Mouse (Mus musculus) MEL (cell line): Measurements from ENCODE around the gene Mss51. TPM values are rescaled to one million over a fixed set of nuclear protein-coding genes. Genes with fewer than 3 reads are reported as not detected.
A peak's percentile ranks its signal among the peaks of the same experiment; 100 is the strongest.

ENCODE experiments used
- DNase-seq: peaks from one replicate; pipeline ENCODE4 v3.0.0; 2011; ENCODE audit warnings: low read depth, low spot score
- H3K27ac ChIP-seq: 2 replicates; pipeline ENCODE4 v1.5.1; 2012; ENCODE audit warnings: low read depth, mild to moderate bottlenecking, control low read depth, low read length, moderate library complexity; ENCODE audit not compliant: control insufficient read depth
- H3K27me3 ChIP-seq, 2 experiments: fragments of 150-350 bp in 1 of 2; sonication (generic) in 1 of 2; 2 replicates each; pipeline ENCODE4 v1.6.1; 2012; ENCODE audit warnings: low read length in 2 of 2, mild to moderate bottlenecking in 2 of 2, improper control_type of control experiment in 1 of 2, moderate library complexity in 1 of 2; ENCODE audit not compliant: insufficient read depth in 2 of 2, control insufficient read depth in 1 of 2
- H3K36me3 ChIP-seq, 2 experiments: 2 replicates each; pipeline ENCODE4 v1.6.1; 2012 to 2014; ENCODE audit warnings: low read length in 2 of 2, improper control_type of control experiment in 1 of 2, inconsistent platforms in 1 of 2, mild to moderate bottlenecking in 1 of 2; ENCODE audit not compliant: insufficient read depth in 2 of 2, control insufficient read depth in 1 of 2
- H3K4me1 ChIP-seq, 2 experiments: fragments of 150-350 bp in 1 of 2; sonication (generic) in 1 of 2; 2 replicates each; pipeline ENCODE4 v1.6.1; 2012; ENCODE audit warnings: low read length in 2 of 2, improper control_type of control experiment in 1 of 2, mild to moderate bottlenecking in 1 of 2; ENCODE audit not compliant: insufficient read depth in 2 of 2, control insufficient read depth in 1 of 2
- H3K4me3 ChIP-seq, 2 experiments: fragments of 150-350 bp in 1 of 2; sonication (generic) in 1 of 2; 2 replicates each; pipeline ENCODE4 v1.5.1; 2012; ENCODE audit warnings: low read depth in 2 of 2, low read length in 2 of 2, mild to moderate bottlenecking in 2 of 2, moderate library complexity in 2 of 2, control low read depth in 1 of 2, improper control_type of control experiment in 1 of 2; ENCODE audit not compliant: control insufficient read depth in 1 of 2, insufficient read depth in 1 of 2
- H3K79me2 ChIP-seq: 2 replicates; pipeline ENCODE4 v1.6.1; 2012; ENCODE audit warnings: mild to moderate bottlenecking, low read length, moderate library complexity; ENCODE audit not compliant: control insufficient read depth, poor library complexity, insufficient read depth
- H3K9ac ChIP-seq: 2 replicates; pipeline ENCODE4 v1.6.1; 2012; ENCODE audit warnings: low read depth, mild to moderate bottlenecking, control low read depth, low read length, moderate library complexity; ENCODE audit not compliant: control insufficient read depth, poor library complexity, severe bottlenecking
- H3K9me3 ChIP-seq: fragments of 150-350 bp; sonication (generic); replicated peaks from 2 replicates; pipeline ENCODE4 v1.6.1; 2012; ENCODE audit warnings: mild to moderate bottlenecking, low read length, improper control_type of control experiment, moderate library complexity; ENCODE audit not compliant: insufficient read depth
- BHLHE40 ChIP-seq: IDR thresholded peaks from 2 replicates; pipeline ENCODE4 v1.6.1; 2012; ENCODE audit warnings: low read depth, mild to moderate bottlenecking, inconsistent platforms, low read length, improper control_type of control experiment, borderline replicate concordance
- CHD1 ChIP-seq: IDR thresholded peaks from 2 replicates; pipeline ENCODE4 v1.6.1; 2012; ENCODE audit warnings: low read depth, mild to moderate bottlenecking, inconsistent platforms, low read length, improper control_type of control experiment
- CHD2 ChIP-seq: IDR thresholded peaks from 2 replicates; pipeline ENCODE4 v1.6.1; 2011; ENCODE audit warnings: low read length, improper control_type of control experiment
- EP300 ChIP-seq, 2 experiments: IDR thresholded peaks; 2 replicates each; pipeline ENCODE4 v1.6.1; 2011; ENCODE audit warnings: improper control_type of control experiment in 2 of 2, low read length in 2 of 2, low read depth in 1 of 2, mild to moderate bottlenecking in 1 of 2
- ETS1 ChIP-seq: IDR thresholded peaks from 2 replicates; pipeline ENCODE4 v1.6.1; 2012; ENCODE audit warnings: low read depth, mild to moderate bottlenecking, inconsistent platforms, low read length, improper control_type of control experiment, moderate library complexity
- GABPA ChIP-seq: IDR thresholded peaks from 2 replicates; pipeline ENCODE4 v1.6.1; 2012; ENCODE audit warnings: low read depth, mild to moderate bottlenecking, inconsistent platforms, low read length, improper control_type of control experiment, moderate library complexity
- GATA1 ChIP-seq: IDR thresholded peaks from 2 replicates; pipeline ENCODE4 v1.6.1; 2011; ENCODE audit warnings: low read depth, low read length, improper control_type of control experiment
- HCFC1 ChIP-seq: IDR thresholded peaks from 2 replicates; pipeline ENCODE4 v1.6.1; 2012; ENCODE audit warnings: low read depth, mild to moderate bottlenecking, inconsistent platforms, low read length, improper control_type of control experiment, moderate library complexity
- JUND ChIP-seq: IDR thresholded peaks from 2 replicates; pipeline ENCODE4 v1.6.1; 2011; ENCODE audit warnings: low read depth, mild to moderate bottlenecking, improper control_type of control experiment, low read length
- KAT2A ChIP-seq: conservative IDR thresholded peaks from 2 replicates; pipeline ENCODE4 v1.6.1; 2012; ENCODE audit warnings: low read depth, low read length, improper control_type of control experiment, inconsistent platforms
- MAFK ChIP-seq: IDR thresholded peaks from 2 replicates; pipeline ENCODE4 v1.6.1; 2011; ENCODE audit warnings: low read depth, mild to moderate bottlenecking, low read length, improper control_type of control experiment, borderline replicate concordance
- MXI1 ChIP-seq: IDR thresholded peaks from 2 replicates; pipeline ENCODE4 v1.6.1; 2011; ENCODE audit warnings: mild to moderate bottlenecking, low read depth, low read length, improper control_type of control experiment
- NRF1 ChIP-seq: IDR thresholded peaks from 2 replicates; pipeline ENCODE4 v1.6.1; 2014; ENCODE audit warnings: low read depth, mild to moderate bottlenecking, inconsistent platforms, low read length, improper control_type of control experiment, moderate library complexity; ENCODE audit not compliant: poor library complexity, insufficient read depth, severe bottlenecking
- POLR2AphosphoS2 ChIP-seq: IDR thresholded peaks from 2 replicates; pipeline ENCODE4 v1.6.1; 2011; ENCODE audit warnings: low read length, improper control_type of control experiment
- POLR2AphosphoS5 ChIP-seq: IDR thresholded peaks from 2 replicates; pipeline ENCODE4 v1.6.1; 2012; ENCODE audit warnings: low read depth, borderline replicate concordance, mild to moderate bottlenecking, inconsistent platforms, low read length, moderate library complexity, mixed read lengths
- RCOR1 ChIP-seq: IDR thresholded peaks from 2 replicates; pipeline ENCODE4 v1.6.1; 2012; ENCODE audit warnings: low read depth, mild to moderate bottlenecking, inconsistent platforms, low read length, improper control_type of control experiment
- SIN3A ChIP-seq: IDR thresholded peaks from 2 replicates; pipeline ENCODE4 v1.6.1; 2012; ENCODE audit warnings: low read length, improper control_type of control experiment, inconsistent platforms
- TAL1 ChIP-seq: IDR thresholded peaks from 2 replicates; pipeline ENCODE4 v1.6.1; 2012; ENCODE audit warnings: mild to moderate bottlenecking, inconsistent platforms, low read length, moderate library complexity, mixed read lengths
- TBP ChIP-seq: IDR thresholded peaks from 2 replicates; pipeline ENCODE4 v1.8.0; 2011; ENCODE audit warnings: low read depth, low read length, improper control_type of control experiment
- TCF12 ChIP-seq: IDR thresholded peaks from 2 replicates; pipeline ENCODE4 v1.6.1; 2014; ENCODE audit warnings: low read depth, mild to moderate bottlenecking, inconsistent platforms, low read length, improper control_type of control experiment, moderate library complexity
- UBTF ChIP-seq: IDR thresholded peaks from 2 replicates; pipeline ENCODE4 v1.6.1; 2012; ENCODE audit warnings: low read depth, mild to moderate bottlenecking, inconsistent platforms, low read length, improper control_type of control experiment, moderate library complexity, borderline replicate concordance; ENCODE audit not compliant: insufficient read depth
- USF1 ChIP-seq: IDR thresholded peaks from 2 replicates; pipeline ENCODE4 v1.6.1; 2014; ENCODE audit warnings: low read depth, mild to moderate bottlenecking, inconsistent platforms, low read length, improper control_type of control experiment, moderate library complexity
- USF2 ChIP-seq, 2 experiments: IDR thresholded peaks; 2 replicates each; pipeline ENCODE4 v1.6.1; 2011 to 2012; ENCODE audit warnings: improper control_type of control experiment in 2 of 2, low read length in 2 of 2, borderline replicate concordance in 1 of 2, inconsistent platforms in 1 of 2, low read depth in 1 of 2, mild to moderate bottlenecking in 1 of 2; ENCODE audit not compliant: insufficient read depth in 1 of 2
- ZKSCAN1 ChIP-seq: IDR thresholded peaks from 2 replicates; pipeline ENCODE4 v1.6.1; 2012; ENCODE audit warnings: low read depth, mild to moderate bottlenecking, inconsistent platforms, low read length, improper control_type of control experiment, moderate library complexity
- ZMIZ1 ChIP-seq: IDR thresholded peaks from 2 replicates; pipeline ENCODE4 v1.6.1; 2012; ENCODE audit warnings: low read depth, mild to moderate bottlenecking, inconsistent platforms, low read length, improper control_type of control experiment, moderate library complexity
- ZNF384 ChIP-seq: IDR thresholded peaks from 2 replicates; pipeline ENCODE4 v1.6.1; 2012; ENCODE audit warnings: low read depth, mild to moderate bottlenecking, inconsistent platforms, low read length, improper control_type of control experiment
- polyA plus RNA-seq, 2 experiments: library from polyadenylated mRNA; stranded (reverse) in 1 of 2; unstranded in 1 of 2; fragments of >175 nt in 1 of 2; fragments of >200 nt in 1 of 2; gene quantifications; 2 replicates each; pipeline versions ENCODE4 v1.2.1 to v1.2.4; 2012; ENCODE audit warnings: low replicate concordance in 2 of 2, low read depth in 1 of 2; ENCODE audit not compliant: insufficient read length in 2 of 2, insufficient read depth in 1 of 2, missing spikeins in 1 of 2
- total RNA-seq: library from RNA; depleted of rRNA; stranded (reverse); fragments of 300-350 nt; gene quantifications from 2 replicates; pipeline ENCODE4 v1.2.3, GENCODE M21; 2012

Gene Mss51
- total and polyA plus RNA-seq, 3 experiments, result 0.62 to 1.1 TPM; not detected in 1

DNA sequence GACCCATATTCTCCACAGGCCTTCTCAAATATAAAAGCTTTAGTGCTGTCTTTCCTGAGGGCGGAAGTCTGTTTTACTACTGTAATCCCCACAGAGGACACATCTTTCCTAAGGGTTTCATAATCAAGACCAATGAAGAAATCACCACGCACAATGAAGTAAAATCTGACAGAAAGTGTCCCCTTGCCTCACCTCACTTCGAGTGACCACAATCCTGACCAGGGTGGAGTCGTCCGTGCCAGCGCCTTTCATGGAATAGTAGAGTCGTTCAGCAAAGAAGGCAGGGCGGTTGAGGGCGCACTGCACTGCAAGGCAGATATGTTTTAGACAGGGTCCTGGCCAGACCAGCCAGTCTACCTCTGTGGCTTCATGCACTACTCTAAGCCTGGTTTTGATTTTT lies 38.3 kb downstream of the Mss51 start:
- no peak for TF ChIP-seq GABPA
- TF ChIP-seq ZKSCAN1, result no peak
- TF ChIP-seq CHD2, result no peak
- TF ChIP-seq JUND, result no peak
- TF ChIP-seq TAL1, result no peak
- no peak for TF ChIP-seq EP300 (IDR thresholded peaks at IDR 0.05; ENCODE audit: low read depth in 1 of 2, low read length in 2 of 2)
- no peak for TF ChIP-seq NRF1
- no peak for TF ChIP-seq ETS1
- TF ChIP-seq RCOR1, result no peak
- TF ChIP-seq TBP, result no peak
- no peak for TF ChIP-seq POLR2AphosphoS5
- no peak for TF ChIP-seq SIN3A
- no peak for TF ChIP-seq HCFC1
- no peak for TF ChIP-seq USF2 (IDR thresholded peaks at IDR 0.05; ENCODE audit: borderline replicate concordance in 1 of 2, insufficient read depth in 1 of 2, low read depth in 1 of 2, low read length in 2 of 2)
- no peak overlapping the region for H3K27ac ChIP-seq
- H3K79me2 ChIP-seq, result no peaks in the 10 kb centered on the region; the same call in 1 of the 2 replicates
- no peak overlapping the region for H3K4me3 ChIP-seq
- DNase-seq, result no peak
- H3K9ac ChIP-seq, result no peak overlapping the region
- peaks cover 0 to 17% of the 10 kb centered on the region in 2 experiments; a peak in 2 of 4 replicates for H3K36me3 ChIP-seq
- H3K9me3 ChIP-seq, result no peaks in the 10 kb centered on the region
- H3K27me3 ChIP-seq, result no peaks in the 10 kb centered on the region
- no peaks in the 10 kb centered on the region for H3K4me1 ChIP-seq

DNA sequence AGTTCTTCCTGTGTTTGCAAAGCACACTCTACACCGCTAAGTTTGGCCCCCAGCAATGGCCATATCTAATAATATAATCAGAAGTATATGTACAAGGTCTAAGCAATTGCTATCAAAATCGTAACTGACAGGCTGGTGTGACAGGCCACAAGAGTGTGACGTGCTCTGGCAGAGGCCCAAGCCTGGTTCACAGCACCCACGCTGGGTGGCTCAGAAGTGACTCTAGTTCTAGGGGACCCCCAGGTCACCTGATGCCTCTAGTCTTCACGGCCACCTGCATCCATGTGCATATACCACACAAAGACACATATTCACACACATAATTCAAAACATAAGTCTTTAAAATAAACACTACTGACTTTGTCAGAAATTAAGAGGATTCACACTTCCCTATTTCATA lies 43.8 kb downstream of the Mss51 start:
- DNase-seq, result peak; percentile 28
- Histone ChIP-seq H3K36me3 (peaks cover 0 to 5% of the 10 kb centered on the region in 2 experiments; a peak in 3 of 4 replicates), H3K4me1 (peaks cover 0 to 6% of the 10 kb centered on the region in 2 experiments; a peak in 2 of 4 replicates), H3K27ac (no peak overlapping the region), H3K9ac (no peak overlapping the region), H3K9me3 (no peaks in the 10 kb centered on the region), H3K27me3 (no peaks in the 10 kb centered on the region), H3K79me2 (no peaks in the 10 kb centered on the region), H3K4me3 (no peak overlapping the region)
- TF ChIP-seq UBTF (no peak), ZMIZ1 (no peak), TCF12 (no peak), NRF1 (no peak), SIN3A (no peak), JUND (no peak), EP300 (IDR thresholded peaks at IDR 0.05; ENCODE audit: low read depth in 1 of 2, low read length in 2 of 2) (no peak), POLR2AphosphoS2 (no peak), BHLHE40 (no peak), KAT2A (no peak), MXI1 (no peak), RCOR1 (no peak), ZNF384 (no peak), TAL1 (no peak), USF1 (no peak), CHD1 (no peak), MAFK (no peak), GABPA (no peak), GATA1 (no peak), ZKSCAN1 (no peak)
